Mouse (Mus musculus) olfactory bulb, adult 2 months (tissue): Measurements from ENCODE around the gene Plxnc1.

Experiments used
- CTCF ChIP-seq: fragments of 200-500 bp; IDR thresholded peaks from 2 replicates; pipeline ENCODE4 v1.5.1; 2012; ENCODE audit warnings: low read depth, mild to moderate bottlenecking, low read length, moderate library complexity; ENCODE audit not compliant: insufficient read depth
- POLR2A ChIP-seq: fragments of 200-500 bp; IDR thresholded peaks from 2 replicates; pipeline ENCODE4 v1.6.1; 2012; ENCODE audit warnings: mild to moderate bottlenecking, low read depth, low read length, moderate library complexity; ENCODE audit not compliant: insufficient read depth

GRCm38 (mm10) chr10:94944691-94945205 is at the start of gene Plxnc1:
- TF ChIP-seq CTCF (no peak), POLR2A (no peak)
